Mouse (Mus musculus) hindbrain, embryonic 14.5 days (tissue): ENCODE measurements around the gene Mcm2. TPM values are rescaled to one million over a fixed set of nuclear protein-coding genes. Genes with fewer than 3 reads are reported as not detected.

Source experiments
- ATAC-seq: fragments of 200-750 bp; cut with Nextera tagmentation; 2 replicates; pipeline ENCODE4 v1.8.0; 2017; ENCODE audit warnings: moderate number of reproducible peaks, mild to moderate bottlenecking, moderate TSS enrichment, moderate library complexity; ENCODE audit not compliant: low FRiP score
- DNase-seq: peaks from one replicate; pipeline ENCODE4 v3.0.0-alpha.2; 2015; ENCODE audit warnings: low spot score
- H3K27ac ChIP-seq: fragments of 300-500 bp; sonication (generic); 2 replicates; pipeline ENCODE4 v1.5.1; 2014; ENCODE audit warnings: mild to moderate bottlenecking, moderate library complexity
- H3K27me3 ChIP-seq: fragments of 300-500 bp; sonication (generic); 2 replicates; pipeline ENCODE4 v1.6.1; 2014; ENCODE audit warnings: mild to moderate bottlenecking, low read length, mixed read lengths; ENCODE audit not compliant: control insufficient read depth, insufficient read depth
- H3K36me3 ChIP-seq: fragments of 300-500 bp; sonication (generic); replicated peaks from 2 replicates; pipeline ENCODE4 v1.6.1; 2014; ENCODE audit not compliant: control insufficient read depth, insufficient read depth
- H3K4me1 ChIP-seq: fragments of 300-500 bp; sonication (generic); replicated peaks from 2 replicates; pipeline ENCODE4 v1.6.1; 2014; ENCODE audit warnings: antibody characterized with exemption, low read length, mixed read lengths; ENCODE audit not compliant: control insufficient read depth, insufficient read depth
- H3K4me2 ChIP-seq: fragments of 300-500 bp; sonication (generic); replicated peaks from 2 replicates; pipeline ENCODE4 v1.6.1; 2014; ENCODE audit warnings: mild to moderate bottlenecking, moderate library complexity
- H3K4me3 ChIP-seq: fragments of 300-500 bp; sonication (generic); replicated peaks from 2 replicates; pipeline ENCODE4 v1.5.1; 2014; ENCODE audit warnings: mild to moderate bottlenecking, low read length
- H3K9ac ChIP-seq: fragments of 300-500 bp; sonication (generic); 2 replicates; pipeline ENCODE4 v1.6.1; 2014
- H3K9me3 ChIP-seq: fragments of 300-500 bp; sonication (generic); 2 replicates; pipeline ENCODE4 v1.6.1; 2016; ENCODE audit warnings: low read length; ENCODE audit not compliant: control insufficient read depth
- WGBS: fragments of 180-500 bp; shearing (Covaris S2); extraction: QIAGEN DNeasy Blood & Tissue Kit; methylation state at CpG from one replicate; pipeline ENCODE4 v1.1.7; 2014; 5-methylcytosine and 5-hydroxymethylcytosine counted together
- polyA plus RNA-seq: library from polyadenylated mRNA; unstranded; fragments of >200 nt; fragmentation: Nextera tagmentation; extraction: Ambion mirVana; gene quantifications from 2 replicates; pipeline ENCODE4 v1.2.1, GENCODE M21; 2014

The Mcm2 gene
- polyA plus RNA-seq = 27.0 and 30.2 TPM in 2 replicates

DNA sequence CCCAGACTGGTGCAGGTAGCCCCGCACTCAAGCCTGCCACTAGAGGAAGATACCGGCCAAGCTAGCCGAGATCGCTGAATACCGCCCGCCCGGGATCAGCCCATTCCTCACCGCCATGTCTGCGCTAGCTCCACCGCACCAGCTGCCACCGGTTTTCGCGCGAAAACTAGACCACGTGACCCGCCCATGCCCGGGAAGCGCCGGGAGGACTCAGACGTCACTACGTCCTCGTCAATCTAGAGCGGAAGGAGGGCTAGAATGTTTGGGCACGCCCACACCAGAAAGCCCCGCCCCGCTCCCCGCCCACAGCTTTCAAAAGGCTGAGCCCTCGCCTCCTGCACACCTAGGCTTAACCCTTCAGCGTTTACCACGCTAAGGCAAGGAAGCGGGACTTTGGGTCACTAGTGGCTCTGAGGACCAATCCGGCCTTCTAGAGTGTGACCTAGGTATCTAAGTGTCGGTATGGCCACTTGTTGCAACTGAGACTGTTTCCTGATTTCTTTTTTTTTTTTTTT lies at the start of gene Mcm2:
Gene Mcm2, minus strand, starts transcription at position 247 of the 515 bp plus-strand sequence.
- peak; percentile 93 for DNase-seq
- peak within 1 kb of the TSS; percentile 64 for H3K9ac ChIP-seq
- H3K4me2 ChIP-seq = peak within 1 kb of the TSS; percentile 88
- no peaks in the 10 kb centered on the region; the same call in 1 of the 2 replicates for H3K36me3 ChIP-seq
- H3K4me3 ChIP-seq = peak within 1 kb of the TSS; percentile 49
- H3K9me3 ChIP-seq = no peaks in the 10 kb centered on the region
- H3K4me1 ChIP-seq = peaks cover 19% of the 10 kb centered on the region
- peak; percentile 78 for ATAC-seq
- under 1% methylated on average over 33 of the region's 33 CpGs for WGBS
- H3K27ac ChIP-seq = peak within 1 kb of the TSS; percentile 74
- no peaks in the 10 kb centered on the region for H3K27me3 ChIP-seq

DNA sequence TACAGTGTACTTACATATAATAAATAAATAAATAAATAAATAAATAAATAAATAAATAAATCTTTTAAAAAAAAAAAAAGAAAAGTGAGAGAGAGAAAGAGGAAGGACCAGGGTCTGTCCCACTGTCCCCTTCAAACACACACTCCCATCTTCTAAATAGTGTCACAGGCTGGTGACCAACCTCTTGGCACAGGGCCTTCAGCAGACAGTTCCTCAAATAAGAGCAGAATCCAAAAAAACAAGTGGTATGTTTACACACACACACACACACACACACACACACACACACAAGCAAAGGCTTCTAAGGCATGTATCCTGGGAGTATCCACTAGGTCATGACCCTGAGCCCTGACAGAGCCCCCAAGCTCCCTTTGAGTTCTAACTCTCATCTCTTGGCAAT lies 49.2 kb upstream of the Mcm2 start:
- ATAC-seq = no peak
- Histone ChIP-seq H3K4me3 (no peak overlapping the region), H3K4me2 (no peak overlapping the region), H3K36me3 (no peaks in the 10 kb centered on the region), H3K9ac (no peak overlapping the region), H3K27me3 (no peaks in the 10 kb centered on the region), H3K4me1 (peaks cover 16% of the 10 kb centered on the region), H3K27ac (no peak overlapping the region), H3K9me3 (no peaks in the 10 kb centered on the region)
- DNase-seq = no peak

DNA sequence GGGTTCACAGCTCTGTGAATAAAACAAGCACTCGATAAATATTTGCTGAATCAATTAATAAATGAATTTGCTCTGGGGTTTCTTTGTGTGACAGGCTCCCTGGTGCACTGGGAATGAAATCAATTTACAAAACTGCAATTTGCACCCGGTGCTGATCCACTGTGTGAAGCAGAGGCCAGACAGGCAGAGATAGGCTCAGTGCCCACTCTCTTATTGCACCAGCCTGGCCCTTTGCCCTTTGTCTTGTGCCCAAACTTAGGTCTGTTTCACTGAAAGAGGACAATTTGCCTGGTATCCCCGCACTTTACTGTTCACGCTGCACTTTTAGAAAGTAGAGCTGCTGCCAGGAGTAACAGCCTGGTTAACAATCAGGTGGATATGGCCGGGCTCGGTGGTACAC lies 47.9 kb upstream of the Mcm2 start:
- H3K27ac ChIP-seq = peak overlapping the region; percentile 11; the same call in 1 of the 2 replicates
- H3K36me3 ChIP-seq = no peaks in the 10 kb centered on the region
- H3K4me2 ChIP-seq = no peak overlapping the region
- H3K9ac ChIP-seq = no peak overlapping the region
- DNase-seq (no peak), ATAC-seq (no peak)
- no peaks in the 10 kb centered on the region for H3K9me3 ChIP-seq
- H3K27me3 ChIP-seq = no peaks in the 10 kb centered on the region
- no peak overlapping the region for H3K4me3 ChIP-seq
- 62% methylated on average over 6 of the region's 6 CpGs for WGBS
- peaks cover 29% of the 10 kb centered on the region for H3K4me1 ChIP-seq

DNA sequence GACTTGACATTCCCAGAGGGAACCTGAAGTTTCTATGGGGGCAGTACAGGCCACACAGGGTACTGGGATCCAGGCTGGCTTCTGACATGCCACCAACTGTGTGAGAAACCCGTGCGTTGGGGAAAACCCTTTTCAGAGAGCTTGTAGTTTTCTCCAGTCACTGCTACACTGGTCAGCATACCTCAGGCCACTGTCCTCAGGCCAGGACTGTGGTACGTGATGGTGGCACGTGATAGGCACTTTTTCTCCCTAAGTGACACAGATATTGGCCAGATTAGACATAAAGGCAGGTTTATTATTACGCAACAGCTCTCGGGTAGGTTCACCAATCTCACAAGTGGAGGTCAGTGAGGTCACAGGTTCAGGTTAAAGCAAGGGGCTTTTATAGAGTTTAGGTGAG lies 45.1 kb upstream of the Mcm2 start:
- WGBS = 71% methylated on average over 6 of the region's 6 CpGs
- H3K9me3 ChIP-seq = no peaks in the 10 kb centered on the region
- no peak for DNase-seq
- H3K27ac ChIP-seq = peak overlapping the region; percentile 78
- no peak overlapping the region for H3K9ac ChIP-seq
- ATAC-seq = no peak
- H3K27me3 ChIP-seq = no peaks in the 10 kb centered on the region
- H3K36me3 ChIP-seq = no peaks in the 10 kb centered on the region
- H3K4me3 ChIP-seq = no peak overlapping the region
- no peak overlapping the region for H3K4me2 ChIP-seq
- H3K4me1 ChIP-seq = peaks cover 52% of the 10 kb centered on the region

DNA sequence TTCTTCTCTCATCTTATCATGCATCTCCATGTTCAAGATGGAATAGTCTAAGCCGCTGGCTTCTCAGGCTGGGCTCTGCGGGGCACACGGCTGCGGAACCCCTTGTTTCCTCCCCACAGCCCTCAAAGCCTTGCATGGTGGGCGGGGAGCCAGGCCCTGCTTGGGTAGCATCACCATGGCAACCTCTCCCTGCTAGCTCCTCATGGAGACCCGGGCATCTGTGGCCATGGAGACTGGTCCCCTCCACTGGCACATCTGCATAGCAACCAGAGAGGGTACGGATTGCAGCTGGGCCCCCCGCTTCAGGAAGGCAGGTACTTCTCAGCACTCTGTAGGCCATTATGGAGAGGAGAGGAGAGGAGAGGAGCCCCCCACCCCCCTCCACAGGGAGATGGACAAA lies 44.0 kb upstream of the Mcm2 start:
- no peak overlapping the region for H3K4me3 ChIP-seq
- no peaks in the 10 kb centered on the region for H3K36me3 ChIP-seq
- peak; percentile 83 for DNase-seq
- H3K9ac ChIP-seq = no peak overlapping the region
- H3K9me3 ChIP-seq = no peaks in the 10 kb centered on the region
- peak; percentile 83 for ATAC-seq
- peak overlapping the region; percentile 78 for H3K27ac ChIP-seq
- H3K4me2 ChIP-seq = peak overlapping the region; percentile 39
- H3K27me3 ChIP-seq = no peaks in the 10 kb centered on the region
- 4% methylated on average over 8 of the region's 8 CpGs for WGBS
- H3K4me1 ChIP-seq = peaks cover 63% of the 10 kb centered on the region

GRCm38 (mm10) chr6:88941628-88942027 lies 43.0 kb upstream of the Mcm2 start:
- Histone ChIP-seq H3K9ac (no peak overlapping the region), H3K4me1 (peaks cover 69% of the 10 kb centered on the region), H3K27me3 (no peaks in the 10 kb centered on the region), H3K27ac (0 out of 2 replicates have a peak overlapping the region, but pooled peaks have one; percentile 1), H3K9me3 (no peaks in the 10 kb centered on the region), H3K4me2 (no peak overlapping the region), H3K36me3 (no peaks in the 10 kb centered on the region), H3K4me3 (no peak overlapping the region)
- ATAC-seq = no peak
- WGBS = 65% methylated on average over 4 of the region's 4 CpGs
- no peak for DNase-seq

GRCm38 (mm10) chr6:88940090-88940916 lies 41.7 kb upstream of the Mcm2 start:
- Histone ChIP-seq H3K4me1 (peaks cover 79% of the 10 kb centered on the region), H3K27ac (peak overlapping the region; percentile 66; the same call in 1 of the 2 replicates), H3K4me3 (no peak overlapping the region), H3K4me2 (no peak overlapping the region), H3K36me3 (no peaks in the 10 kb centered on the region), H3K9ac (no peak overlapping the region), H3K27me3 (no peaks in the 10 kb centered on the region), H3K9me3 (no peaks in the 10 kb centered on the region)
- ATAC-seq (no peak), DNase-seq (no peak)
- WGBS = 75% methylated on average over 9 of the region's 9 CpGs

DNA sequence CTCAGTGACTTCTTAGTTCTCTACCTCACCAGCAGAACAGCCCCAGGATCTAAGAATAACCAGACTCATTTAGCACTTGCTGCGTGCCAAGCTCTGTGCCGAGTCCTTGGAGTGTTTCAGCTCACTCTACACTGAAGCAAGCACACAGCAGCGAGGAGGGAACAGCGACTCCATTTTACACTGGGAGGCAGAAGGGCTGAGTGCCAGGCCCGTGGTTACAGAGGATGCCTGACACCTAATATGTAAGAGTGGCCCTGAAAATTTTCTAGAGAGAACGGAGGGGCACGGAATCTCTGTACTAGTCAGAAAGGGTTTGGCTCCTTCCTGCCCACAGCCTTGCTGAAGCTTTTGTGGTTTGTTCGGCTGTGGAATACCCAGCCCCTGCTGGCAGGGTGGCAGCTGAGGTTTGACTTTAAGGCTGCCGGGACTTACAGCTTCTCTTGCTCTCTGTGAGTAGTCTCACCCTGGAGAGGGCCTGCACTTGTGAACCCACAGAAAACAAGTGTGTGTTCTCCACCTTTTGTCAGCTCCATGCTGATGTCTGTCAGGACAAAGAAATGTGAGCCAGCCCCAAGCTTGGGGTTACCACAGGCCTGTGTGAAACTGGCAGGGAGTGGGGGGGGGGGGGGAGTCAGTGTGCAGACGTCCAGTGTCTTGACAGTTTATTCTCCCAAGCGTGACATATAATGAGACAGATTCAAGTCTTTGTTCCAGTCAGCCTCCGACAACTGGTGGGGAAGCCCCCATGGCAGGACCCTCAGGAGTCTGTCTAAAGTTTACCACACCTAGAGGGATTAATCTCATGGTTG lies 40.9 kb upstream of the Mcm2 start:
- no peak overlapping the region for H3K9ac ChIP-seq
- no peaks in the 10 kb centered on the region for H3K9me3 ChIP-seq
- H3K4me2 ChIP-seq = no peak overlapping the region
- H3K36me3 ChIP-seq = no peaks in the 10 kb centered on the region
- ATAC-seq = no peak
- no peak for DNase-seq
- H3K4me1 ChIP-seq = peaks cover 85% of the 10 kb centered on the region
- no peaks in the 10 kb centered on the region for H3K27me3 ChIP-seq
- peak overlapping the region; percentile 66 for H3K27ac ChIP-seq
- 22% methylated on average over 12 of the region's 12 CpGs for WGBS
- H3K4me3 ChIP-seq = no peak overlapping the region

- Histone ChIP-seq H3K27ac (peak overlapping the region; percentile 66), H3K9me3 (no peaks in the 10 kb centered on the region), H3K9ac (no peak overlapping the region), H3K27me3 (no peaks in the 10 kb centered on the region), H3K4me3 (no peak overlapping the region), H3K4me2 (no peak overlapping the region), H3K36me3 (no peaks in the 10 kb centered on the region), H3K4me1 (peaks cover 86% of the 10 kb centered on the region)
- no peak for DNase-seq
- no peak for ATAC-seq
- 39% methylated on average over 5 of the region's 5 CpGs for WGBS
Observed at GRCm38 (mm10) chr6:88938664-88939055, 40.1 kb upstream of the Mcm2 start.
